Mouse (Mus musculus): ENCODE results near the gene Gm3468.
"Not testable (repeated sequence)": the region's sequence is repeated elsewhere in the genome, so short reads cannot be mapped to it uniquely, and the experiment has no call there.

Gene Gm3468

GRCm38 (mm10) chr14:6108272-6108925 lies at the start of gene Gm3468:
Gm3468 (minus strand) TSS chr14:6108665.
- peak; percentile 57 for DNase-seq (ENCODE audit: low spot score)

GRCm38 (mm10) chr14:6125707-6126106 lies 17.2 kb upstream of the Gm3468 start, which contains the start of gene Gm3476:
Gm3476 (minus strand) TSS chr14:6125807.
- DNase-seq (ENCODE audit: low spot score), result not testable (repeated sequence)

GRCm38 (mm10) chr14:6107500-6107899 lies 965 bp downstream of the Gm3468 start:
- not testable (repeated sequence) for DNase-seq (ENCODE audit: low spot score)

DNA sequence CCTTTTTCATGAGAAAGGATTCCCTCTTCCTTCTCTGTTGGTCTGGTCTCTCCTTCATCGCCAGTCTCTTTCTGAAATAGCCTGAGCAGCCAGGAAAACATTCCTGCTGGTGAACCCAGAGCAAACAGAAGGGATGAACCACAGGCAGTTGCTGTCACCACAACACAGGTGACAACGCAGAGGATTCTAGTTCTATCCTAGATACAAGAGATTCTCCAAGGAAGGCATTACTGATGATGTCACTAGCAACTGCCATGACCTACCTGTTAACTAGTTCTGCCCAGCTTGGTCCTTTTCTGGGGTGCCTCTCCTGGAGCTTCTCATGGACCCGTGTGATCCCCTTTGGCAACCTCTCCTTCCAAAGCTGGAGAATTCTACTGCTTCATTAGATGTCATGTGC lies 14.6 kb downstream of the Gm3468 start, which contains the start of gene Gm8206:
Gene Gm8206, minus strand, starts transcription at position 101 of the 400 bp plus-strand sequence.
- not testable (repeated sequence) for DNase-seq (ENCODE audit: low spot score)

- not testable (repeated sequence) for DNase-seq (ENCODE audit: low spot score)
These were observed 50.3 kb downstream of the Gm3468 start, which contains the start of gene Gm6337 for GRCm38 (mm10) chr14:6058167-6058566. Gm6337 (minus strand) TSS chr14:6058267.

Data from urinary bladder, postnatal 25 days (tissue).